Mouse (Mus musculus) A20 (cell line): ENCODE measurements around the gene Slitrk6.

Experiments
- DNase-seq: peaks from one replicate; pipeline ENCODE4 v3.0.0-alpha.2; 2011; ENCODE audit warnings: low read depth, low spot score

Gene Slitrk6

GRCm38 (mm10) chr14:110754484-110755307 lies at the start of gene Slitrk6:
TSS of gene Slitrk6 (minus strand) at chr14:110755149.
- peak; percentile 28 for DNase-seq

- peak; percentile 44 for DNase-seq
These were observed 22.6 kb upstream of the Slitrk6 start for GRCm38 (mm10) chr14:110777546-110777945.

- no peak for DNase-seq
These were observed 15.7 kb upstream of the Slitrk6 start for GRCm38 (mm10) chr14:110770694-110771093.

- DNase-seq, result peak; percentile 62
These were observed 7.8 kb upstream of the Slitrk6 start for GRCm38 (mm10) chr14:110762588-110763220.

GRCm38 (mm10) chr14:110760909-110761308 lies 6.0 kb upstream of the Slitrk6 start:
- DNase-seq, result no peak

GRCm38 (mm10) chr14:110755308-110755650 lies 330 bp upstream of the Slitrk6 start:
- no peak for DNase-seq

DNA sequence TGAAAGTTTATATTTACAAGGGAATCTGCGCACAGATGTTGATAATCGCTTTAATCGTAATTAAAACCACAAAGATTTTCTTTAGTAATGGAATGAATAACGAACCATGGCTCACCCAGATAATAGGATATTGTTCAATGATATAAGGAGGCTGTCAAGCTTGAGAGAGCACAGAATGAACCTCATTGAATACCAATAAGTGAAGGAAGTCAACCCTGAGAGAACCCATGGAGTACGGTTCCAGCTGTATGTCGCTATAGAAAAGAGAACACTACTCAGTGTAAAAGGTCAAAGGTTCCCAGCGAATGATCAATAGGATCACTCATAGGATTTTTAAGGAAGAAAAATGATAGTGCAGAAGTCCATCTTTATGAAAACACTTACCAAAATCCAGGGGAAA lies 15.1 kb downstream of the Slitrk6 start:
- DNase-seq, result no peak

- DNase-seq, result no peak
These were observed 15.6 kb downstream of the Slitrk6 start for GRCm38 (mm10) chr14:110739368-110739767.

DNA sequence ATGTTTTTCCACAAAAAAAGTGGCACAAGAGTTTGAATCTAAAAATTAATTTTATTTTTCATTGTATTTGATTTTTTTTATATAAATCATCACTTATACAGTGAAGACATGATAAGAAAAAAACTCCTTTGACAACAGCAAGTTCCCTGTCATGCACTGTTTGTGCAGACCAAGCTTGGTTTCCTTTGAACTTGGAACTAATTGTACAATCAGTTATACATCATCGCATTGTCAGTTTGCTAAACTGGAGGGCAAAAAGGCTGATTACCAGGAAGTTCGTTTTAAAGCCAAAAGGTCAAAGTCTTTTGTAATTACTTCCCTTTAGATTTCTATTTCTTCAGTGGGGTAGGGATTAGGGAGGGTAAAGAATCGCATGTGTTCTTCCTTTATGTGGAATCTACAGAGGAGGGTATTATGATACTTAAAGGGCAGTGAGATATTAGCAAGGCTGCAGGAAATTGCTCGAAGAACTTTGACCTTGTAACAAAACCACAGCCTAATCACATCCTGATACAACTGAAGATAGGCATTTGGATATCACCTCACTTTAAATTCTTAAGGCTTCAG lies 26.5 kb downstream of the Slitrk6 start:
- no peak for DNase-seq

- no peak for DNase-seq
These were observed 30.8 kb downstream of the Slitrk6 start for GRCm38 (mm10) chr14:110724026-110724576.
